Mouse (Mus musculus) erythroblast, embryonic 14.5 days (primary cell): Measurements from ENCODE around the gene Lpin1. TPM values are rescaled to one million over a fixed set of nuclear protein-coding genes. Genes with fewer than 3 reads are reported as not detected.

ENCODE experiments used
- H3K27me3 ChIP-seq: 2 replicates; pipeline ENCODE4 v1.6.1; 2012; ENCODE audit warnings: inconsistent platforms; ENCODE audit not compliant: control insufficient read depth
- H3K36me3 ChIP-seq: 2 replicates; pipeline ENCODE4 v1.6.1; 2012; ENCODE audit warnings: mild to moderate bottlenecking, inconsistent platforms; ENCODE audit not compliant: control insufficient read depth
- H3K4me1 ChIP-seq: 2 replicates; pipeline ENCODE4 v1.6.1; 2012; ENCODE audit warnings: inconsistent platforms; ENCODE audit not compliant: control insufficient read depth
- H3K4me3 ChIP-seq: replicated peaks from 2 replicates; pipeline ENCODE3; 2012; ENCODE audit warnings: moderate library complexity, mild to moderate bottlenecking, inconsistent platforms
- H3K9me3 ChIP-seq: 2 replicates; pipeline ENCODE4 v1.6.1; 2012; ENCODE audit warnings: low read length, inconsistent platforms, mixed read lengths; ENCODE audit not compliant: control insufficient read depth
- GATA1 ChIP-seq: IDR thresholded peaks from 2 replicates; pipeline ENCODE4 v1.6.1; 2012; ENCODE audit warnings: low read length, inconsistent platforms, mixed read lengths
- TAL1 ChIP-seq: IDR thresholded peaks from 3 replicates; pipeline ENCODE4 v1.6.1; 2012; ENCODE audit warnings: low read length, inconsistent platforms, mixed read lengths
- polyA plus RNA-seq: library from polyadenylated mRNA; stranded (reverse); fragments of >175 nt; gene quantifications from 2 replicates; pipeline ENCODE4 v1.2.3, GENCODE M21; 2012

The Lpin1 gene
- polyA plus RNA-seq, 1 experiment: 0.03 TPM

- TF ChIP-seq GATA1: no peak
- no peak for TF ChIP-seq TAL1
- no peaks in the 10 kb centered on the region for H3K27me3 ChIP-seq
- no peaks in the 10 kb centered on the region for H3K4me1 ChIP-seq
- no peaks in the 10 kb centered on the region for H3K9me3 ChIP-seq
- H3K36me3 ChIP-seq: no peaks in the 10 kb centered on the region
- H3K4me3 ChIP-seq: no peak overlapping the region
Measured at GRCm38 (mm10) chr12:16643508-16644345, 33.0 kb upstream of the Lpin1 start.

- Histone ChIP-seq H3K9me3 (no peaks in the 10 kb centered on the region), H3K4me1 (no peaks in the 10 kb centered on the region), H3K36me3 (no peaks in the 10 kb centered on the region), H3K4me3 (no peak overlapping the region), H3K27me3 (no peaks in the 10 kb centered on the region)
- TF ChIP-seq GATA1 (no peak), TAL1 (no peak)
Measured at GRCm38 (mm10) chr12:16642000-16642399, 31.2 kb upstream of the Lpin1 start.

- Histone ChIP-seq H3K27me3 (no peaks in the 10 kb centered on the region), H3K4me1 (no peaks in the 10 kb centered on the region), H3K4me3 (no peak overlapping the region), H3K9me3 (no peaks in the 10 kb centered on the region), H3K36me3 (no peaks in the 10 kb centered on the region)
- TF ChIP-seq GATA1 (no peak), TAL1 (no peak)
Measured at GRCm38 (mm10) chr12:16640075-16640474, 29.3 kb upstream of the Lpin1 start.

- Histone ChIP-seq H3K36me3 (no peaks in the 10 kb centered on the region), H3K4me1 (no peaks in the 10 kb centered on the region), H3K9me3 (no peaks in the 10 kb centered on the region), H3K27me3 (no peaks in the 10 kb centered on the region), H3K4me3 (no peak overlapping the region)
- TF ChIP-seq GATA1 (no peak), TAL1 (no peak)
Measured at GRCm38 (mm10) chr12:16639078-16639771, 28.5 kb upstream of the Lpin1 start.

- H3K36me3 ChIP-seq: no peaks in the 10 kb centered on the region
- no peak overlapping the region for H3K4me3 ChIP-seq
- H3K9me3 ChIP-seq: no peaks in the 10 kb centered on the region
- H3K4me1 ChIP-seq: no peaks in the 10 kb centered on the region
- no peaks in the 10 kb centered on the region for H3K27me3 ChIP-seq
- TF ChIP-seq TAL1 (no peak), GATA1 (no peak)
Measured at GRCm38 (mm10) chr12:16635816-16636215, 25.1 kb upstream of the Lpin1 start.

GRCm38 (mm10) chr12:16634075-16634813 lies 23.5 kb upstream of the Lpin1 start:
- Histone ChIP-seq H3K9me3 (no peaks in the 10 kb centered on the region), H3K4me1 (no peaks in the 10 kb centered on the region), H3K4me3 (no peak overlapping the region), H3K27me3 (no peaks in the 10 kb centered on the region), H3K36me3 (no peaks in the 10 kb centered on the region)
- TF ChIP-seq TAL1 (no peak), GATA1 (no peak)

GRCm38 (mm10) chr12:16633235-16633634 lies 22.5 kb upstream of the Lpin1 start:
- Histone ChIP-seq H3K9me3 (no peaks in the 10 kb centered on the region), H3K4me3 (no peak overlapping the region), H3K27me3 (no peaks in the 10 kb centered on the region), H3K36me3 (no peaks in the 10 kb centered on the region), H3K4me1 (no peaks in the 10 kb centered on the region)
- TF ChIP-seq TAL1: no peak
- TF ChIP-seq GATA1: no peak

- Histone ChIP-seq H3K27me3 (no peaks in the 10 kb centered on the region), H3K36me3 (no peaks in the 10 kb centered on the region), H3K9me3 (no peaks in the 10 kb centered on the region), H3K4me3 (no peak overlapping the region), H3K4me1 (no peaks in the 10 kb centered on the region)
- TF ChIP-seq TAL1: no peak
- no peak for TF ChIP-seq GATA1
Measured at GRCm38 (mm10) chr12:16631423-16631822, 20.7 kb upstream of the Lpin1 start.

- no peaks in the 10 kb centered on the region for H3K27me3 ChIP-seq
- H3K4me1 ChIP-seq: no peaks in the 10 kb centered on the region
- TF ChIP-seq TAL1: no peak
- no peak for TF ChIP-seq GATA1
- H3K9me3 ChIP-seq: no peaks in the 10 kb centered on the region
- no peaks in the 10 kb centered on the region for H3K36me3 ChIP-seq
- H3K4me3 ChIP-seq: no peak overlapping the region
Measured at GRCm38 (mm10) chr12:16630866-16631185, 20.1 kb upstream of the Lpin1 start.
